Mouse (Mus musculus): ENCODE results near the gene Vmn2r28.
"Not testable (repeated sequence)": the region's sequence is repeated elsewhere in the genome, so short reads cannot be mapped to it uniquely, and the experiment has no call there.

Vmn2r28 gene

DNA sequence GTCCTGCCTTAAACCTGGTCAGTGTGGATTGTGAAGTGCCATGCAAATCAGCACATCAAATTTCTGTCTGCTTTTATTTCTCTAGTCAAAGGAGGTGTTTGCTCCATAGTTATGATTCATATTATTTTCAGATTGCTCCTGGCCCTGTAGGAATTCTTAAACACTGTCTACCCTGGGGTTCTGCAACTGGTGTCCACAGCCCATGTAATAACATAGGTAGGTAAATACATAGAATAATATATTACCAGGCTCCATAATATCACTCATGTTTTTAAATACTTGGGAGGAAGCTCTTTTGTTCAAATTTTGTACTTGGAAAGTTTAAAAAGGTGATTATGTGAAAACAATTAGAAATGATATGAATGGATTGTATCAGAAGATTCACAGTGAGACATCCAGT is at the start of gene Vmn2r28:
Vmn2r28 (minus strand) TSS at position 101 of the 400 bp plus-strand sequence.
- not testable (repeated sequence) for DNase-seq (ENCODE audit: low read depth)

GRCm38 (mm10) chr7:5540770-5541436 is 47.1 kb upstream of the Vmn2r28 start:
- not testable (repeated sequence) for DNase-seq (ENCODE audit: low read depth)

DNA sequence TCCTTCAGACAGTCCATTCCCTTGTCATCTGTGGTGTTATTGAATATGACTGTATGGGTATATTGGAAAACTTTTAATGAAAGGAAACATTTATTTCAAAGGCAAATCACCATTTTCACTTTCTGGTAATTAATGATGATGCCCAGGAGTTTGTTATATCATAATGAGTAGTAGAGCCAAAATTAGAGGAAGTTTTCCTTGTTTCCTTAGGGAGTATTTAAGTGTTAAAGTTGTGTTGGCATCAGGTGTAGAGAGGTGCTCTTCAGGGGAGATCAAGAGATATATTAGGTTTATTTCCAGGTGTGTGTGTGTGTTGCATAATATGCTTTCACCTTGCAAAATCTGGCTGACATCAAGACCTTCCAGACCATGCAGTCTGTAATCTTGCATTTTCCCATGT is 37.1 kb downstream of the Vmn2r28 start, which contains the start of gene Vmn1r59:
Vmn1r59 (minus strand) TSS at position 101 of the 400 bp plus-strand sequence.
- no peak for DNase-seq (ENCODE audit: low read depth)

DNA sequence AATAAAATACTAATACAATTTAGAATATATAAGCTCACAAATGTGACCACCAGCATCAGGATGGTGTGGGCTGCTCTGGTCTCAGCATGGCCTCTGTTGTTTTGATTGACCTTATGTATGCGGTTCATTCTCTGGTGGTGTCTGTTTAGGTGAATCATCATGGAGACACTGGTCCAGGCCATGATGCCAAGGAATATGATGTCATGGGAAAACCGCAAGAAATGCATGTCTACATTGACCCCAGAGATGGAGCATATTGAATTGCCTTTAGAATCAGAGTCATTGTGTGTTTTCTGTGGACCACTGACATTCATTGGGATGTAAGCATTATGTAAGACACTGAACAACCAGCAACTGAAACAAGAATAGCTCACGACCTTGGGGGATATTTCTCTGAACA is 39.7 kb downstream of the Vmn2r28 start:
- DNase-seq (ENCODE audit: low read depth) = not testable (repeated sequence)

- no peak for DNase-seq (ENCODE audit: low read depth)
Observed at GRCm38 (mm10) chr7:5448627-5449026, 45.1 kb downstream of the Vmn2r28 start.

All from c-Kit-positive CD71-positive TER-119-negative erythroid progenitor cells, embryonic 14.5 days (primary cell).